Mouse (Mus musculus): ENCODE data around the gene Sertad3. TPM values are rescaled to one million over a fixed set of nuclear protein-coding genes. Genes with fewer than 3 reads are reported as not detected.
A peak's percentile ranks its signal among the peaks of the same experiment; 100 is the strongest.

The Sertad3 gene
- polyA plus RNA-seq, 1 experiment from 2014 or later, result 31.4 TPM

DNA sequence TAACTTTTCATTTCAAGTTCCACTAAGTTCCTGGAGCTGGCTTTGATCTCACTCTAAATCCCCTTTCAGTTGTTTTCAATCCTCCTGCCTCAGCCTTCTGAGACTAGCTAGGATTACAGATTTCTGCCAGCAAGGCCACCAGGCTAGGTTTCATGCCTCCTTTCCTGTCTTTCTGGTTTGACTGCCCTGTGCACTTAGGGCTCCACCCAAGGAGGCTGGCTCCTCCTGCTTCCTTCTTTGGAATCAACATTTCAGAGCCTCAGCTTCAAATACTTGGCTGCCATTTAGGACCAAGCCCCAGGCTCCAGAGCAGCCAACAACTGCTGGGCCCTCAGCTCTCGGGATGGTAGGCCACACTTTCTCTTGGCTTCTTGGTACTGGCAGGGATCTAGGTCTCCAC lies 47.0 kb downstream of the Sertad3 start:
- WGBS (ENCODE audit: insufficient replicate concordance), result 44% methylated on average over 1 of the region's 1 CpGs
- ATAC-seq (ENCODE audit: low read depth), result no peak
- Histone ChIP-seq H3K4me3 (replicated peaks) (no peak overlapping the region), H3K9ac (no peak overlapping the region), H3K9me3 (replicated peaks) (peaks cover 6% of the 10 kb centered on the region; the same call in 1 of the 2 replicates), H3K27ac (no peak overlapping the region), H3K4me1 (replicated peaks) (peaks cover 12% of the 10 kb centered on the region), H3K36me3 (0 out of 2 replicates have a peak, but pooled peaks cover 6% of the 10 kb centered on the region), H3K4me2 (no peak overlapping the region), H3K27me3 (no peaks in the 10 kb centered on the region)
- no peak for DNase-seq

DNA sequence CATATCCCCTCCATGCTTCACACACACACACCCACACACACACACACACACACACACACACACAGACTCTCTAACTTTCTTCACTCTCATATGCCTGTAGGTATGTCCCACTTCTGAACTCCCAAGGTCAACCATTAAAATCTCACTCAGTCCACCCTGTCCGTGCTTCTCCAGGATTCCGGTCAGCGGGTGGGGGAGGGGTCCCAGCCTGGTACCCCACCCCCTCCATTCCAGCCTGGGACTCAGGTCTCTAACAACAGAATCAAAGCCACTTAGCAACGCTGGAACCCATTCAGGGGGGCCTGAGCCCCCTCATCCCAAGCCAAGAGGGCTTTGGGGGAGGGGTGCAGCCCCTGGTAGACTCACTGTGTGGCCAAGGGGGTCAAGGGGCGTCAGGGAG lies 49.4 kb downstream of the Sertad3 start, which contains the start of gene Hipk4:
Hipk4 (plus strand) TSS at position 301 of the 400 bp plus-strand sequence.
- Histone ChIP-seq H3K9ac (no peak within 1 kb of the TSS), H3K4me2 (no peak within 1 kb of the TSS), H3K4me1 (replicated peaks) (peaks cover 27% of the 10 kb centered on the region), H3K27ac (no peak within 1 kb of the TSS), H3K9me3 (replicated peaks) (peaks cover 6% of the 10 kb centered on the region; the same call in 1 of the 2 replicates), H3K36me3 (0 out of 2 replicates have a peak, but pooled peaks cover 6% of the 10 kb centered on the region), H3K4me3 (replicated peaks) (no peak within 1 kb of the TSS), H3K27me3 (no peaks in the 10 kb centered on the region)
- 61% methylated on average over 5 of the region's 5 CpGs for WGBS (ENCODE audit: insufficient replicate concordance)
- ATAC-seq (ENCODE audit: low read depth) (no peak), DNase-seq (no peak)

DNA sequence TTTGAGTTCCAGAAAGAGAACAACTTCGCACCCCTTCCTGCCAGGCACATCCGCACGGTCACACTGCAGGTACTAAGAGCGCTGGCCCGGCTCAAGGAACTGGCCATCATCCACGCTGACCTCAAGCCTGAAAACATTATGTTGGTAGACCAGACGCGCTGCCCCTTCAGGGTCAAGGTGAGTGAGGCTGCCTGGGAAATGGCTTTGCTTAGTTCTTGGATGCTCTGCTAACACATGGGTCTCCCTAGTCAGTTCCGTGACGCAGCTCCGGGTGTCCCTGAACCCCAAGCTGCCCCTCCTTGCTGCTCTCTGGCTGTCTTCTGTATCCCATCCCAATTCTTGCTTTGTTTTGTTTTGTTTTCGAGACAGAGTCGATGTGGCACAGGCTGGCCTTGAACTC lies 50.2 kb downstream of the Sertad3 start:
- ATAC-seq (ENCODE audit: low read depth), result no peak
- H3K9ac ChIP-seq, result no peak overlapping the region
- no peak overlapping the region for H3K4me3 ChIP-seq (replicated peaks)
- H3K4me2 ChIP-seq, result no peak overlapping the region
- no peaks in the 10 kb centered on the region for H3K27me3 ChIP-seq
- no peak for DNase-seq
- peaks cover 6% of the 10 kb centered on the region; the same call in 1 of the 2 replicates for H3K9me3 ChIP-seq (replicated peaks)
- H3K4me1 ChIP-seq (replicated peaks), result peaks cover 27% of the 10 kb centered on the region
- no peak overlapping the region for H3K27ac ChIP-seq
- 89% methylated on average over 13 of the region's 13 CpGs for WGBS (ENCODE audit: insufficient replicate concordance)
- 0 out of 2 replicates have a peak, but pooled peaks cover 6% of the 10 kb centered on the region for H3K36me3 ChIP-seq

DNA sequence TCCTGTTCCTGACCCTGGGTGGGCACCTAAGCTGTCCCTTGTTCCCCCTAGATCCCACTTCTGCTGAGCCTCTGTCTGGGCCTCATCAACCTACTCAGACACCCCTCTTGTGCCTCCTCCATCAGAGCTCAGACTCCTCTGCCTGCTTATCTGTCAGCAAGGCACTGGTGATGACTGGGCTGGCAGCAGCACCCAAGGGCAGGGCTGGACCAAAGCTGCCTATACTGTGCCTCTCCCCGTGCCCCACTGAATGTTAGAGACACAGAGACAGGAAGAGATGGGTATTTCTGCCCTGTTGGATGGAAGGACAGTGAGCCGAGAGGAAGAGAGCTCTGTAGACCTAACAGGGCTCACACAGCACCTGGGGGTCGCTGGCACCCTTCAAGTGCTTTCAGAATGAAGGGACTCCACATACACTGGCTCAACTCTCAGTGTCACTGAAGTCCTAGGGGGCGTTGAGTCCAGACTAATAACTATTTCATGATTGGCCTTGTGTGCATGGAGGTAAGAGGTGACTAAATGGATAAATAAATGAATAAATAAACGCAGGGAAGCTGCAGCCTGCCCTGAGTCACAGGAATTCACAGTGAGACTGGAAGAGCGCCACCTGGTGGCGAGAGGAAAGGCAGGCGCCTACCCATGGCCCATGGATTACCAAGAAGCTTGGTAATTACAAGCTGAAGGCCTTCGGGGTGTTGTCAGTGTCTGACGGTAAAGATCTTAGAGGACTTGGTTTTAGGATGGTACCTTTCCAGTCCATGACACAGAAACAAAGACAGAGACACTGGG lies 52.7 kb downstream of the Sertad3 start:
- Histone ChIP-seq H3K27ac (peak overlapping the region; percentile 91), H3K4me2 (peak overlapping the region; percentile 72), H3K4me1 (replicated peaks) (peaks cover 27% of the 10 kb centered on the region), H3K4me3 (replicated peaks) (peak overlapping the region; percentile 42), H3K9me3 (replicated peaks) (no peaks in the 10 kb centered on the region), H3K9ac (peak overlapping the region; percentile 70), H3K27me3 (no peaks in the 10 kb centered on the region), H3K36me3 (peaks cover 6% of the 10 kb centered on the region; the same call in 1 of the 2 replicates)
- 17% methylated on average over 10 of the region's 10 CpGs for WGBS (ENCODE audit: insufficient replicate concordance)
- ATAC-seq (ENCODE audit: low read depth), result peak; percentile 99
- DNase-seq, result peak; percentile 70

Other genes with a start within 250 kb of the Sertad3 start
- 1.4 and 1.9 TPM in 2 replicates for gene Itpkc, start 245.1 kb upstream of the Sertad3 start, polyA plus RNA-seq (2015; fragmentation: Nextera tagmentation; extraction: Ambion mirVana)
- gene Coq8b, start 240.7 kb upstream of the Sertad3 start, polyA plus RNA-seq (2015; fragmentation: Nextera tagmentation; extraction: Ambion mirVana), result 15.1 and 17.7 TPM in 2 replicates
- 1.7 TPM in 2 replicates for gene Numbl, start 215.3 kb upstream of the Sertad3 start, polyA plus RNA-seq (2015; fragmentation: Nextera tagmentation; extraction: Ambion mirVana)
- gene Ltbp4, start 136.1 kb upstream of the Sertad3 start, polyA plus RNA-seq (2015; fragmentation: Nextera tagmentation; extraction: Ambion mirVana), result 3.6 and 3.9 TPM in 2 replicates
- gene Shkbp1, start 117.7 kb upstream of the Sertad3 start, polyA plus RNA-seq (2015; fragmentation: Nextera tagmentation; extraction: Ambion mirVana), result 23.1 and 25.0 TPM in 2 replicates
- gene Gm20479, start 116.3 kb upstream of the Sertad3 start, polyA plus RNA-seq (2015; fragmentation: Nextera tagmentation; extraction: Ambion mirVana), result 0.50 TPM in 1 of 2 replicates, not detected in the other
- 0.07 and 0.10 TPM in 2 replicates for gene Sptbn4, start 26.1 kb upstream of the Sertad3 start, polyA plus RNA-seq (2015; fragmentation: Nextera tagmentation; extraction: Ambion mirVana)
- gene Blvrb, start 25.8 kb upstream of the Sertad3 start, polyA plus RNA-seq (2015; fragmentation: Nextera tagmentation; extraction: Ambion mirVana), result 831 and 956 TPM in 2 replicates
- gene Sertad1, start 13.1 kb downstream of the Sertad3 start, polyA plus RNA-seq (2015; fragmentation: Nextera tagmentation; extraction: Ambion mirVana), result 20.7 and 21.7 TPM in 2 replicates
- 0.78 and 0.88 TPM in 2 replicates for gene Prx, start 25.6 kb downstream of the Sertad3 start, polyA plus RNA-seq (2015; fragmentation: Nextera tagmentation; extraction: Ambion mirVana)
- 0.08 and 0.12 TPM in 2 replicates for gene Hipk4, start 49.5 kb downstream of the Sertad3 start, polyA plus RNA-seq (2015; fragmentation: Nextera tagmentation; extraction: Ambion mirVana)
- gene Pld3, start 79.5 kb downstream of the Sertad3 start, polyA plus RNA-seq (2015; fragmentation: Nextera tagmentation; extraction: Ambion mirVana), result 53.8 and 58.5 TPM in 2 replicates
- gene 2310022A10Rik, start 79.5 kb downstream of the Sertad3 start, polyA plus RNA-seq (2015; fragmentation: Nextera tagmentation; extraction: Ambion mirVana), result 19.7 and 22.8 TPM in 2 replicates
- gene Akt2, start 117.8 kb downstream of the Sertad3 start, polyA plus RNA-seq (2015; fragmentation: Nextera tagmentation; extraction: Ambion mirVana), result 29.6 and 32.3 TPM in 2 replicates
- 0.05 TPM in 1 of 2 replicates, not detected in the other for gene Ttc9b, start 180.1 kb downstream of the Sertad3 start, polyA plus RNA-seq (2015; fragmentation: Nextera tagmentation; extraction: Ambion mirVana)
- 1.3 and 1.8 TPM in 2 replicates for gene Map3k10, start 200.8 kb downstream of the Sertad3 start, polyA plus RNA-seq (2015; fragmentation: Nextera tagmentation; extraction: Ambion mirVana)
- gene Zfp607b, start 215.6 kb downstream of the Sertad3 start, polyA plus RNA-seq (2015; fragmentation: Nextera tagmentation; extraction: Ambion mirVana), result 0.35 and 0.83 TPM in 2 replicates